Mouse (Mus musculus) c-Kit-positive CD71-positive TER-119-positive erythroid progenitor cells, embryonic 14.5 days (primary cell): ENCODE results near the gene Stat1.
A peak's percentile ranks its signal among the peaks of the same experiment; 100 is the strongest.

ENCODE experiments used
- DNase-seq: peaks from one replicate; pipeline ENCODE4 v3.0.0-alpha.2; 2013; ENCODE audit warnings: low spot score

Gene Stat1

GRCm38 (mm10) chr1:52133254-52133653 lies 14.0 kb downstream of the Stat1 start:
- no peak for DNase-seq

GRCm38 (mm10) chr1:52137292-52137691 lies 18.1 kb downstream of the Stat1 start:
- no peak for DNase-seq

GRCm38 (mm10) chr1:52140534-52140933 lies 21.3 kb downstream of the Stat1 start:
- no peak for DNase-seq

- DNase-seq: no peak
Measured at GRCm38 (mm10) chr1:52141482-52141881, 22.2 kb downstream of the Stat1 start.

GRCm38 (mm10) chr1:52142117-52142516 lies 22.9 kb downstream of the Stat1 start:
- no peak for DNase-seq

- no peak for DNase-seq
Measured at GRCm38 (mm10) chr1:52143191-52143590, 24.0 kb downstream of the Stat1 start.

- DNase-seq: no peak
Measured at GRCm38 (mm10) chr1:52143596-52144156, 24.4 kb downstream of the Stat1 start.

GRCm38 (mm10) chr1:52144907-52145306 lies 25.7 kb downstream of the Stat1 start:
- no peak for DNase-seq

GRCm38 (mm10) chr1:52146214-52146970 lies 27.2 kb downstream of the Stat1 start:
- peak; percentile 43 for DNase-seq

GRCm38 (mm10) chr1:52147431-52147830 lies 28.2 kb downstream of the Stat1 start:
- no peak for DNase-seq

GRCm38 (mm10) chr1:52148178-52148577 lies 28.9 kb downstream of the Stat1 start:
- DNase-seq: no peak

- DNase-seq: no peak
Measured at GRCm38 (mm10) chr1:52148696-52149095, 29.5 kb downstream of the Stat1 start.

GRCm38 (mm10) chr1:52149934-52150346 lies 30.7 kb downstream of the Stat1 start:
- DNase-seq: peak; percentile 50

GRCm38 (mm10) chr1:52150676-52151075 lies 31.4 kb downstream of the Stat1 start:
- no peak for DNase-seq

- no peak for DNase-seq
Measured at GRCm38 (mm10) chr1:52151166-52151565, 31.9 kb downstream of the Stat1 start.

- DNase-seq: no peak
Measured at GRCm38 (mm10) chr1:52152369-52152768, 33.1 kb downstream of the Stat1 start.

GRCm38 (mm10) chr1:52152936-52153335 lies 33.7 kb downstream of the Stat1 start:
- DNase-seq: no peak

- DNase-seq: no peak
Measured at GRCm38 (mm10) chr1:52154890-52155289, 35.6 kb downstream of the Stat1 start.

GRCm38 (mm10) chr1:52156351-52156750 lies 37.1 kb downstream of the Stat1 start:
- no peak for DNase-seq

- no peak for DNase-seq
Measured at GRCm38 (mm10) chr1:52158040-52158439, 38.8 kb downstream of the Stat1 start.

- DNase-seq: no peak
Measured at GRCm38 (mm10) chr1:52158490-52159381, 39.5 kb downstream of the Stat1 start.

GRCm38 (mm10) chr1:52161151-52161550 lies 41.9 kb downstream of the Stat1 start:
- DNase-seq: no peak
